21 mouse cellular contexts compared by ENCODE assay signal in the genomic region with DNA sequence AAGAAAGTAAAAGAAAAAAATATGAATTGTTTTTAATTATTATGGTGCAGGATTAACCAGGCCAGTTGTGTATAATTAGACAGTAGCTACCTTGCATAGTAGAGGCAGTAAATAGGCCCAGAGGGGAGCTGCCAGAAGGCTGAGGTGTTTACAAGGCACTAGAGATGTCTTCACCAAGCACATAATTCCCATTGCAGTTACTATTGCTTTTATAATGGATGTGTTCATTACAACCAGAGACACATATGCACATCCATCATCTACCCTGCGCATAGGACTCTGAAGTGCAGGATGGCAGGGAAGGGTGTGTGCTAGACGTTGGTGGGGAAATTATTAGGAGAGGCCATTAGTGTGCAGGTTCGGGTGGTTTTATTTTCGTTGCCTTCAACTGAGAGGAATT.
DNase-seq lines count a peak whose midpoint lies in the region; ATAC-seq and TF ChIP-seq lines count a peak whose summit lies in the region.
"Had no signal": no experiment of that assay in that cellular context is flagged by ENCODE, and none has a peak within 500 bp of the region (broad histone marks: within the 10 kb centered on the region; RNA-seq: fewer than 3 reads in every experiment).

No protein-coding gene starts in this region.

- peaks cover 11% of the 10 kb centered on the region for H3K4me1 ChIP-seq in hindbrain, embryonic 14.5 days (replicated peaks; ENCODE audit: control insufficient read depth, insufficient read depth, low read length)
- H3K4me1 ChIP-seq in neural tube, embryonic 14.5 days (ENCODE audit: control insufficient read depth, insufficient read depth, low read length): peaks cover 19% of the 10 kb centered on the region
- H3K4me1 ChIP-seq: liver, embryonic 15.5 days had no signal

- intact Hi-C loops in heart, postnatal 14 days (cut with DNase I): no loop called here

- H3K9me3 ChIP-seq in hindbrain, embryonic 14.5 days (ENCODE audit: control insufficient read depth, low read length): no peaks in the 10 kb centered on the region
- H3K9me3 ChIP-seq in neural tube, embryonic 14.5 days (ENCODE audit: control insufficient read depth, low read length): no peaks in the 10 kb centered on the region
- H3K9me3 ChIP-seq: heart, embryonic 13.5 days; limb, embryonic 15.5 days; liver, embryonic 15.5 days had no signal

- 0 out of 2 replicates have a peak overlapping the region, but pooled peaks have one; percentile 32 for H3K27ac ChIP-seq in hindbrain, embryonic 14.5 days
- H3K27ac ChIP-seq in neural tube, embryonic 14.5 days (ENCODE audit: low read depth, low read length): no peak overlapping the region
- H3K27ac ChIP-seq: heart, adult 2 months; heart, embryonic 13.5 days; limb, embryonic 15.5 days; liver, embryonic 15.5 days had no signal

- TF ChIP-seq CTCF in brain, embryonic 14.5 days (IDR thresholded peaks at IDR 0.05; ENCODE audit: borderline replicate concordance, extremely low read depth, insufficient read depth, insufficient read length): no peak

- H3K27me3 ChIP-seq in hindbrain, embryonic 14.5 days (ENCODE audit: control insufficient read depth, insufficient read depth, low read length): no peaks in the 10 kb centered on the region
- no peaks in the 10 kb centered on the region for H3K27me3 ChIP-seq in neural tube, embryonic 14.5 days (ENCODE audit: control insufficient read depth, insufficient read depth, low read length)
- H3K27me3 ChIP-seq: heart, embryonic 13.5 days; limb, embryonic 15.5 days; liver, embryonic 15.5 days had no signal

- no peaks in the 10 kb centered on the region for H3K36me3 ChIP-seq in hindbrain, embryonic 14.5 days (replicated peaks; ENCODE audit: control insufficient read depth, insufficient read depth)
- no peaks in the 10 kb centered on the region for H3K36me3 ChIP-seq in neural tube, embryonic 14.5 days (ENCODE audit: control insufficient read depth, insufficient read depth, low read length)
- H3K36me3 ChIP-seq: heart, embryonic 13.5 days; limb, embryonic 15.5 days; liver, embryonic 15.5 days had no signal

- no peak overlapping the region for H3K9ac ChIP-seq in hindbrain, embryonic 14.5 days
- H3K9ac ChIP-seq in neural tube, embryonic 14.5 days (replicated peaks; ENCODE audit: low read depth, low read length): no peak overlapping the region
- H3K9ac ChIP-seq: heart, embryonic 13.5 days; limb, embryonic 15.5 days; liver, embryonic 15.5 days had no signal

- no peak overlapping the region for H3K4me3 ChIP-seq in hindbrain, embryonic 14.5 days (replicated peaks; ENCODE audit: low read length)
- no peak overlapping the region for H3K4me3 ChIP-seq in neural tube, embryonic 14.5 days (ENCODE audit: low read depth, low read length)
- H3K4me3 ChIP-seq: heart, adult 2 months; heart, embryonic 13.5 days; limb, embryonic 15.5 days; liver, embryonic 15.5 days had no signal

- DNase-seq in heart, adult 11 months: peak; percentile 22
- no peak for DNase-seq in heart, postnatal 14 days
- peak; percentile 15 for DNase-seq in brain, embryonic 14.5 days (ENCODE audit: low read depth)
- no peak for DNase-seq in hindbrain, embryonic 14.5 days (ENCODE audit: low spot score)
- no peak for DNase-seq in adrenal gland, postnatal 25 days
- DNase-seq in lung, adult 18-20 months: no peak
- DNase-seq: adrenal gland, adult 2 months; cerebellum, adult 2 months; gastrocnemius, postnatal 25 days; heart, adult 2 months; kidney, adult 8-10 months; kidney, postnatal 10 days; lung, postnatal 4 days; thymus, adult 18-20 months; thymus, postnatal 4 days had no signal

- peak; percentile 74 for ATAC-seq in hindbrain, embryonic 14.5 days (ENCODE audit: low FRiP score)
- peak; percentile 83 for ATAC-seq in neural tube, embryonic 14.5 days (ENCODE audit: low read depth)
- ATAC-seq: CD4-positive, CD25-positive, alpha-beta regulatory T cell, adult 4 months; inflammation-experienced regulatory T-cells, adult 6 months had no signal

- TF ChIP-seq POLR2A in brain, embryonic 14.5 days (IDR thresholded peaks at IDR 0.05; ENCODE audit: borderline replicate concordance, extremely low read depth, insufficient read depth, insufficient read length, poor library complexity, severe bottlenecking): no peak

- H3K4me2 ChIP-seq in hindbrain, embryonic 14.5 days (replicated peaks): no peak overlapping the region
- no peak overlapping the region for H3K4me2 ChIP-seq in neural tube, embryonic 14.5 days (ENCODE audit: low read depth, low read length)
- H3K4me2 ChIP-seq: heart, embryonic 13.5 days; limb, embryonic 15.5 days; liver, embryonic 15.5 days had no signal

- WGBS in hindbrain, embryonic 14.5 days: 44% methylated on average over 4 of the region's 4 CpGs
- 33% methylated on average over 4 of the region's 4 CpGs for WGBS in neural tube, embryonic 14.5 days

Comparison
In these comparisons a context has a peak if more than half of its experiments do, and no peak if none do; other contexts are left out.
1. DNase-seq: peak in heart, adult 11 months (single experiment) and brain, embryonic 14.5 days (single experiment); none in heart, postnatal 14 days (0 of 2), hindbrain, embryonic 14.5 days (single experiment), adrenal gland, postnatal 25 days (single experiment) and lung, adult 18-20 months (0 of 2).